Mouse (Mus musculus): ENCODE results near the gene Caln1. TPM values are rescaled to one million over a fixed set of nuclear protein-coding genes. Genes with fewer than 3 reads are reported as not detected.

Caln1 gene
- total RNA-seq (2014; rRNA removed): 49.2 and 50.2 TPM in 2 replicates
- polyA plus RNA-seq (2015; fragmentation: Nextera tagmentation; extraction: Ambion mirVana): 43.7 and 46.4 TPM in 2 replicates

GRCm38 (mm10) chr5:130369237-130369636, at the start of gene Caln1:
Gene Caln1, plus strand, starts transcription at chr5:130369455.
- WGBS: 68% methylated on average over 11 of the region's 11 CpGs
- Histone ChIP-seq H3K36me3 (ENCODE audit: insufficient read depth, low read length) (no peaks in the 10 kb centered on the region), H3K4me2 (ENCODE audit: low read depth, low read length, poor library complexity, severe bottlenecking) (no peak within 1 kb of the TSS), H3K4me1 (ENCODE audit: insufficient read depth, low read length) (no peaks in the 10 kb centered on the region), H3K27me3 (ENCODE audit: insufficient read depth, low read length) (no peaks in the 10 kb centered on the region), H3K27ac (ENCODE audit: low read depth, low read length) (no peak within 1 kb of the TSS), H3K9me3 (ENCODE audit: low read length) (no peaks in the 10 kb centered on the region), H3K4me3 (ENCODE audit: low read depth, low read length) (no peak within 1 kb of the TSS), H3K9ac (replicated peaks; ENCODE audit: low read length, poor library complexity, severe bottlenecking) (no peak within 1 kb of the TSS)
- peak; percentile 69 for DNase-seq (ENCODE audit: low spot score)
- TF ChIP-seq CTCF (IDR thresholded peaks at IDR 0.05): no peak
- ATAC-seq (ENCODE audit: low FRiP score): no peak

- WGBS: 94% methylated on average over 5 of the region's 5 CpGs
- H3K27me3 ChIP-seq (ENCODE audit: insufficient read depth, low read length): no peaks in the 10 kb centered on the region
- no peaks in the 10 kb centered on the region for H3K4me1 ChIP-seq (ENCODE audit: insufficient read depth, low read length)
- H3K4me2 ChIP-seq (ENCODE audit: low read depth, low read length, poor library complexity, severe bottlenecking): no peak overlapping the region
- DNase-seq (ENCODE audit: low spot score) (no peak), ATAC-seq (ENCODE audit: low FRiP score) (no peak)
- no peak overlapping the region for H3K27ac ChIP-seq (ENCODE audit: low read depth, low read length)
- peak; percentile 16; the same call in 1 of the 2 replicates for TF ChIP-seq CTCF (IDR thresholded peaks at IDR 0.05)
- H3K9ac ChIP-seq (replicated peaks; ENCODE audit: low read length, poor library complexity, severe bottlenecking): no peak overlapping the region
- H3K4me3 ChIP-seq (ENCODE audit: low read depth, low read length): no peak overlapping the region
- 0 out of 2 replicates have a peak, but pooled peaks cover 5% of the 10 kb centered on the region for H3K36me3 ChIP-seq (ENCODE audit: insufficient read depth, low read length)
- H3K9me3 ChIP-seq (ENCODE audit: low read length): no peaks in the 10 kb centered on the region
These were observed 49.5 kb upstream of the Caln1 start for GRCm38 (mm10) chr5:130319783-130320182.

- TF ChIP-seq CTCF (IDR thresholded peaks at IDR 0.05): peak; percentile 81
- Histone ChIP-seq H3K36me3 (ENCODE audit: insufficient read depth, low read length) (0 out of 2 replicates have a peak, but pooled peaks cover 9% of the 10 kb centered on the region), H3K4me1 (ENCODE audit: insufficient read depth, low read length) (no peaks in the 10 kb centered on the region), H3K9me3 (ENCODE audit: low read length) (no peaks in the 10 kb centered on the region), H3K4me2 (ENCODE audit: low read depth, low read length, poor library complexity, severe bottlenecking) (no peak overlapping the region), H3K4me3 (ENCODE audit: low read depth, low read length) (no peak overlapping the region), H3K27me3 (ENCODE audit: insufficient read depth, low read length) (no peaks in the 10 kb centered on the region), H3K27ac (ENCODE audit: low read depth, low read length) (no peak overlapping the region), H3K9ac (replicated peaks; ENCODE audit: low read length, poor library complexity, severe bottlenecking) (no peak overlapping the region)
- no peak for ATAC-seq (ENCODE audit: low FRiP score)
- 82% methylated on average over 3 of the region's 3 CpGs for WGBS
- peak; percentile 65 for DNase-seq (ENCODE audit: low spot score)
These were observed 48.8 kb upstream of the Caln1 start for GRCm38 (mm10) chr5:130320485-130320884.

GRCm38 (mm10) chr5:130325486-130325885, 43.8 kb upstream of the Caln1 start:
- DNase-seq (ENCODE audit: low spot score) (no peak), ATAC-seq (ENCODE audit: low FRiP score) (no peak)
- Histone ChIP-seq H3K36me3 (ENCODE audit: insufficient read depth, low read length) (0 out of 2 replicates have a peak, but pooled peaks cover 5% of the 10 kb centered on the region), H3K27me3 (ENCODE audit: insufficient read depth, low read length) (no peaks in the 10 kb centered on the region), H3K9ac (replicated peaks; ENCODE audit: low read length, poor library complexity, severe bottlenecking) (no peak overlapping the region), H3K9me3 (ENCODE audit: low read length) (no peaks in the 10 kb centered on the region), H3K4me2 (ENCODE audit: low read depth, low read length, poor library complexity, severe bottlenecking) (no peak overlapping the region), H3K27ac (ENCODE audit: low read depth, low read length) (no peak overlapping the region), H3K4me3 (ENCODE audit: low read depth, low read length) (no peak overlapping the region), H3K4me1 (ENCODE audit: insufficient read depth, low read length) (no peaks in the 10 kb centered on the region)
- WGBS: 98% methylated on average over 8 of the region's 8 CpGs
- TF ChIP-seq CTCF (IDR thresholded peaks at IDR 0.05): no peak

- no peaks in the 10 kb centered on the region for H3K27me3 ChIP-seq (ENCODE audit: insufficient read depth, low read length)
- WGBS: 81% methylated on average over 6 of the region's 6 CpGs
- no peak for ATAC-seq (ENCODE audit: low FRiP score)
These were observed 41.5 kb upstream of the Caln1 start for GRCm38 (mm10) chr5:130327615-130328263.

GRCm38 (mm10) chr5:130328366-130328765, 40.9 kb upstream of the Caln1 start:
- Histone ChIP-seq H3K4me3 (ENCODE audit: low read depth, low read length) (no peak overlapping the region), H3K4me2 (ENCODE audit: low read depth, low read length, poor library complexity, severe bottlenecking) (no peak overlapping the region), H3K27me3 (ENCODE audit: insufficient read depth, low read length) (no peaks in the 10 kb centered on the region), H3K27ac (ENCODE audit: low read depth, low read length) (no peak overlapping the region), H3K36me3 (ENCODE audit: insufficient read depth, low read length) (0 out of 2 replicates have a peak, but pooled peaks cover 5% of the 10 kb centered on the region), H3K9ac (replicated peaks; ENCODE audit: low read length, poor library complexity, severe bottlenecking) (no peak overlapping the region), H3K9me3 (ENCODE audit: low read length) (no peaks in the 10 kb centered on the region), H3K4me1 (ENCODE audit: insufficient read depth, low read length) (no peaks in the 10 kb centered on the region)
- WGBS: 82% methylated on average over 9 of the region's 9 CpGs
- ATAC-seq (ENCODE audit: low FRiP score): no peak
- no peak for TF ChIP-seq CTCF (IDR thresholded peaks at IDR 0.05)
- DNase-seq (ENCODE audit: low spot score): peak; percentile 29

More at GRCm38 (mm10) chr5:130327615-130328263, 41.5 kb upstream of the Caln1 start:
- no peaks in the 10 kb centered on the region for H3K4me1 ChIP-seq (ENCODE audit: insufficient read depth, low read length)
- TF ChIP-seq CTCF (IDR thresholded peaks at IDR 0.05): no peak
- H3K36me3 ChIP-seq (ENCODE audit: insufficient read depth, low read length): 0 out of 2 replicates have a peak, but pooled peaks cover 5% of the 10 kb centered on the region
- no peak overlapping the region for H3K4me2 ChIP-seq (ENCODE audit: low read depth, low read length, poor library complexity, severe bottlenecking)
- H3K9ac ChIP-seq (replicated peaks; ENCODE audit: low read length, poor library complexity, severe bottlenecking): no peak overlapping the region
- no peak overlapping the region for H3K4me3 ChIP-seq (ENCODE audit: low read depth, low read length)
- H3K27ac ChIP-seq (ENCODE audit: low read depth, low read length): no peak overlapping the region
- DNase-seq (ENCODE audit: low spot score): no peak
- H3K9me3 ChIP-seq (ENCODE audit: low read length): no peaks in the 10 kb centered on the region
